Mouse (Mus musculus): ENCODE data around the gene Neurod2.

Gene Neurod2

GRCm38 (mm10) chr11:98354445-98354844 lies 25.0 kb upstream of the Neurod2 start:
- no peak for DNase-seq (ENCODE audit: low spot score in 2 of 2)

GRCm38 (mm10) chr11:98353651-98354211 lies 24.3 kb upstream of the Neurod2 start:
- DNase-seq (ENCODE audit: low spot score in 2 of 2), result no peak

DNA sequence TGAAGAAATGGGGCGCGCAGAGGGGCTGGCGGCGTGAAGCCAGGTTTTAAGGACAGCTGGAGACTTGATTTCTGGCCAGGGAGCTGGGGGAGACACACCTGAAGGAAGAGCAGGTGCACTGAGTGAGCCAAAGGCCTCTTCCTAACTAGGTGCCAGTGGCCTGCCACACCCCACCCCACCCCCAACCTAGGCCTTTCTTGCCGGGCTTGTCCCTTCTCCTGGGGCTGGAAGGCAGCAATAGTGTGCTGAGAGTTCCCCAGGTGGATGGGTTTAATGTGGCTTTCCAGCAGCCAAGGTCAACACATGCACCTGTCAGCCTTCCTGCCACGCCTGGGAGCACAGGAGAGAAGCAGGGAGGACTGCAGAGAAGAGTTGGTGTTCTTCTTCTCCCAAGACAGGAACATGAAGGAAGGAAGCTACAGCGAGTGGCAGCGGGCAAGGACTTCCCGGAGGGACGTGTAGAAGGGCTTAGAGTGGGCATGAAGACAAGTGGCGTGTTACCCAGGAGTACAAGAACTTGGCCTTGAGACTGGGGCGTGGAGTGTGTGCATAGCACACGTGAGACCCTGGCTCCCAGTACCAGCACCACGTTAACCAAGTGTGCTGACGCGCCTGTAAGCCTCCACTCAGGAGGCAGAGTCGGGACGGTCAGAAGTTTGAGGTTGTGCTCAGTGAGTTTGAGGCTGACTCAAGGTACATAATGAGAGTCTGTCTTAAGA lies 23.0 kb upstream of the Neurod2 start:
- no peak for DNase-seq (ENCODE audit: low spot score in 2 of 2)

- DNase-seq (ENCODE audit: low spot score in 2 of 2), result no peak
These were observed 19.9 kb upstream of the Neurod2 start for GRCm38 (mm10) chr11:98349308-98349707.

DNA sequence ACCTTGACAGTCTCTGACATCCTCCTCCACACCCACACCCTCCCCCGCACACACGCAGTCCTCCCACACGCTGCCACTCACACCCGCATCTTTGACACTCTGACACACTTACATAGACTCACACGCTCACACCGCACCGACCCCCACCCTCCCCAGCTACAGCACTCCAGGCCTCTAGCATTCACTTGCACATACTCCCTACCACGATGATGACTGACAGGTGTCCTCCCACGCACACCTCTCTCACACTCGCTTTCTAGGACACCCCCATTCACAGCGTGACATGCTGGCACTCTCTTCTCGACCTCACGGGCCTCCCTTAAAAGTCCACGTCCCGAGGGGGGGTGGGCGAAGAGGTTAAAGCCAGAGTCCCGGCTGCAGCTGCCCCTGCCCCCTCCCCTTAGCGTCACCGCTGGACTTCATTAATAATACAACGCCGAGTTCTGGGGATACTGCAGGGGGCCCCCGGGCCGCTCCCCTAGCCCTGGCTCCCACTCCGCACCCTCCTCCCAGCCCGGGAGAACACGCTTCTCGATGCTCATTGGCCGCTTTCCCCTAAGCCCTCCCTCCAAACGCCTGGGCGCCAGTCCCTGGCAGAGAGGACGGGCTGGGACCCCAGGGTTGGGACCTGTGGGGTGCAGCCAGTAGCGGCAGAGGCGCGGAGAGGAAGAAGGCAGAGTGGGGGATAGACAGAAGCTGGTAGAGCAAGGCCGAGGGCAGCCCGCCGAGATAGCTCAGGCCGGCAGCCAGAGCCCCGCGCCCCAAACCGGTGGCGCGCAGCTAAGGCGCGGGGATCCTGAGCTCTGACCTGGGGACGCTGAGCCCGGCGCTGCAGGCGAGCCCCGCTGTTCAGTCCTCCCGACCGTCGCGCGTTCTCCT lies 18.9 kb upstream of the Neurod2 start, which contains the start of gene Ppp1r1b:
Gene Ppp1r1b (plus strand): TSS at position 322 of the 879 bp plus-strand sequence.
- peak in 1 of 2 experiments; percentile 69 for DNase-seq (ENCODE audit: low spot score in 2 of 2)

GRCm38 (mm10) chr11:98347385-98348082 lies 18.1 kb upstream of the Neurod2 start:
- no peak for DNase-seq (ENCODE audit: low spot score in 2 of 2)

GRCm38 (mm10) chr11:98346168-98346567 lies 16.7 kb upstream of the Neurod2 start:
- no peak for DNase-seq (ENCODE audit: low spot score in 2 of 2)

- DNase-seq (ENCODE audit: low spot score in 2 of 2), result peak; percentile 76 to 84
These were observed 15.8 kb upstream of the Neurod2 start for GRCm38 (mm10) chr11:98345253-98345652.

DNA sequence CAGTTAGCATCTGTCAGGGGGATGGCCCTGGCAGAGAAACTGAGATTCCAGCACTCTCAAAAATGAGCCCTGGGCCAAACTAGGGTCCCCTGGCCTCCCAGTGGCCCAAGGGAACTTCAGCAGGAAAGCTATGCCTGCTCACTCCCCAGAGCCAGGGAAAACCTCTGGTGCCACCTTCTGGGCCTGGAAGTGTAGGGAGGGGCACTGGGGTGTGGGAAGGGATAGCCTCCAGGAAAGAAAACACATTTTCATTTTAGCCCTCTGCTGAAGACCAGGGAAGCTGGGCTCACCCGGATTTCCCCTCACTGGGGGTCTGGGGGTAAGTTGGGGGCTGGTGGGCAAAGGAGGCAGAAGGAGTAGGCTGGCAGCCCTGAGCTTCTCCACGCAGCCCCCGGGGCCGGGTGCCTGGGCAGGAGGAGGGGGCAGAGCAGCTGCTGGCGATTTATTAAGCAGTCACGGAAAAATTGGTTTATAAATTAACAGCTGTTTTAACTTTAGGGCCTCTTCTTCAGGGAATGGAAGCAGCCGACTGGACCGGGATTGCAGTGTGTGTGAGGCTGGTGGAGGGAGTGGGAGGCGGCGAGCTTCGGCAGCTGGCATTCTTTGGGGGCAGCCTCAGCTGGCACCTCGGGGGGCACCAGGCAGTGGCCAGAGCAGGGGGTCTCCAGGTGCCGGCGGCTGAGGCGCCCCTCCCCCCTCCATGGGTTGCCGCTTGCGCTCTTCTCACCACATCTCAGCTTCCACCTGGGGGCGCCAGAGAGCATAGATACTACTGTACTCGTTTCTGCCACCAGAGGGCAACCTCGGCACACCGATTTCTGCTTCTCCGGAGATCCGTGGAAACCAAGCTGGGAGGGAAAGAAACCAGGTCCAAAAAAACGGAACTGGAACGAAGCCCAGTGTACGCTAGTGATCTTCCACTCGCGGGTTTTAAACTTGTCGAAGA lies 12.8 kb upstream of the Neurod2 start:
- DNase-seq (ENCODE audit: low spot score in 2 of 2), result peak; percentile 89 to 97

DNA sequence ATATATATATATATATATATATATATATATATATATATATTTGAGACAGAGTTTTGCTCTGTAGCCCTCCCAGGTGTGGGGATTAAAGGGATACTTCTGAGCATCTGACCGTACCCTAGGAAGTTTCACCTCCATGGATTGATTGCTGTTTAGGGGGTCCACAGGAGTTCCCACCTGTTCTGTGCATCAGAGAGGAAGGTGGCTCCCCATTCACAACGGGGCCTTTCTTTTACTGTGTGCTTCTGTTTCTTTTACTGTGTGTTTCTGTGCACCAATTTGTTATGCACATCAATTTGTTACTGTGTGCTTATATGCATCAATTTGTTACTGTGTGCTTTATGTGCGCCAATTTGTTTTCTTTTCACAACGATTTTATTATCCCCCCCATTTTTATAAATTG lies 11.7 kb upstream of the Neurod2 start:
- no peak for DNase-seq (ENCODE audit: low spot score in 2 of 2)

GRCm38 (mm10) chr11:98340597-98340996 lies 11.1 kb upstream of the Neurod2 start:
- DNase-seq (ENCODE audit: low spot score in 2 of 2), result no peak

GRCm38 (mm10) chr11:98339679-98340287 lies 10.3 kb upstream of the Neurod2 start:
- no peak for DNase-seq (ENCODE audit: low spot score in 2 of 2)

DNA sequence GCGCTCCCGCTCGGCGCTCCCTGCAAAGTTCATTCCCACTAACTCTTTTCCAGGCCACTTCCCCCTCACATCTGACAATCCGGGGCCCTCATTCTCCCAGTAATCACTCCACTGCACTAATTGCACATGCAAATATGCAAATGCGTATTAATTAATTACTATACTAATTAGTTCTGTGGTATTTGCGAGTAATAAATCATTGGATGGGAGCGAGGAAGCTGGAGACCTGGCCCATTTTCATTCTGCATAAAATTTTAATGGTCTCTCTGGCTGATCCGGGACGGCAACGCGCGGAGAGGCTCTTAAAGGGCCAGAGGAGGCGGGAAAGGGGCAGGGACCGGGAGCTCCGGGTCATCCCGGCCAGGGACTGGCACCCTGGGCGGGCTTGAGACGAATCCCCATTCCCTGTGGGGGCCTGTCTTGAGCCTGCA lies 9.6 kb upstream of the Neurod2 start:
- no peak for DNase-seq (ENCODE audit: low spot score in 2 of 2)

DNA sequence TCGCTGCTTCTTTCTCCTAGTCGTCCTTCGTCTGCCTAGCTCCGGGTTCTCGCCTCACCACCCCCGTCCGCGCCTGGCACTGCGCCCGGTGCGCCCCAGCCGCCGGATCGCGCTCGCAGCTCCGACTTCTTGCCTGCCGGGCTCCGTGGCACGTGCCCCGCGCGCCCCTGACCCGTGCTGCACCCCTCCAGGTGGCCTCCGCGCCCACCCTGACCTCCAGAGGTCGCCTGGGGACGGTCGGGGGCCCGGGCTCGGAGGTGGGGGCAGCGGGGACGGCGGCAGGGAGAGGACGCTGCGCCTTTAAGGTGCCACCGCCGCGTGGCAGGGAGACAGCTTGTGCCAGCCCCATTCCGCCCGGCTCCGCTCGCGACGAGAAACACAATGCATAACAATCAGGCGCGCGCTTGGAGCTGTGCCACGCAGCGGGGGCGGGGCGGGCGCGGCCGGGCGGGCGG lies 9.1 kb upstream of the Neurod2 start:
- peak; percentile 67 to 79 for DNase-seq (ENCODE audit: low spot score in 2 of 2)

- no peak for DNase-seq (ENCODE audit: low spot score in 2 of 2)
These were observed 7.0 kb upstream of the Neurod2 start for GRCm38 (mm10) chr11:98336245-98337107.

GRCm38 (mm10) chr11:98335250-98335649 lies 5.8 kb upstream of the Neurod2 start:
- no peak for DNase-seq (ENCODE audit: low spot score in 2 of 2)

- DNase-seq (ENCODE audit: low spot score in 2 of 2), result no peak
These were observed 4.7 kb upstream of the Neurod2 start for GRCm38 (mm10) chr11:98333981-98334741.

DNA sequence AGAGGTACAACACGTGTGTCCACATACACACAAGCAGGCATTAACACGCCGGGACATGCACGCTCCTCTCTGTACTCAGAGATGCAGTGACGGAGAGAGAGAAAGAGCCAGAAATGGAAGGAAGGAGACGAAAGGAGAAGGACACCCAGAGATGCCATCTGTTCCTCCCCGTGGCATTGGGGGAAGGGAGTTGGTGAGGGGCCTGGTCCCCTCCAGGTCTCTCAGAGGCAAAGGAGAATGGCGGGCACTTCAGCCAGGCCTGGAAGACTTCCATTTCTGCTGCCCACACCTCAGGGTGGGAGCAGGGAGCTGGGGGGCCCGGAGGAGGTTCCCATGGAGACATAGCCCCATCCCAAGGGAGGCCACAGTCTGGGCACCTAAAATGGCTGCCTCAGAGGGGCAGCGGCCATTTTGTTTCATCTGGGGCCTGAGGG lies 3.8 kb upstream of the Neurod2 start:
- DNase-seq (ENCODE audit: low spot score in 2 of 2), result no peak
